Mouse (Mus musculus): ENCODE measurements around the gene Nrxn3.

The Nrxn3 gene

DNA sequence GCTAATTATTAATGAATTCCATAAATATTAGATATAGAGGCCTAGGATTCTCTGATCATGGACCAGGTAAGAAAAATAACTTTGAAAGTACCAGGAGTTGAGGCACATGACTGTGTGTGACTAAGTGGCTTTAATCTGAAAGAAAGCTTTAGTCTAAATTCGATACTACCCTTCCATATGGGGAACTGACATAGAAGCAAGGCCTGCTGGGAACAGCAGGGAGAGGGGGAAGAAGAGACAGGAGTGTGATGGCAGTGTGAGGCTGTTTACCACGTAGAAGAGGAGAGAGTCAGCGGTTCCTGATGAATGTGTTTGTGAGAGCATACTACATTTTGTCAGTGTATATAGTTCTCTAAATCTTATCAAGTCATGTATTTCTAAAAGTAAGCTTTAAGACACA lies 202.2 kb downstream of the Nrxn3 start:
- DNase-seq (ENCODE audit: low read depth, low spot score) = no peak

DNA sequence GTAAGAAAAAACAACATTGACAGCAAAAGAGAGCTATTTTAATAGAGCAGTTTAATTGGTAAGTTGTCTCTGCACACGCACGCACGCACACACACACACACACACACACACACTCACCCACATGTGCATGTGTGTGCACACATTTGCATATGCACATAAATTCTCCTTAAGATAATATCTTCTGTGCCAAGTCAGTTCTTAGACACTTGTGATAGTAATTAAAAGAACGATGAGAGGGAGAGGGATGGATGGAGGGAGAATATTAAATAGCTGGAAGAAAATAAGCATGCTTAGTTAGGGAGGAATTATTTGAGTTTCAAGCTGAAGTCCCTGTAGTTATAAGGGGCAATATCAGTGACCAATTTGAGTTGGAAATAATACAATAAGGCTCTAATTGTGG lies 203.6 kb downstream of the Nrxn3 start:
- no peak for DNase-seq (ENCODE audit: low read depth, low spot score)

DNA sequence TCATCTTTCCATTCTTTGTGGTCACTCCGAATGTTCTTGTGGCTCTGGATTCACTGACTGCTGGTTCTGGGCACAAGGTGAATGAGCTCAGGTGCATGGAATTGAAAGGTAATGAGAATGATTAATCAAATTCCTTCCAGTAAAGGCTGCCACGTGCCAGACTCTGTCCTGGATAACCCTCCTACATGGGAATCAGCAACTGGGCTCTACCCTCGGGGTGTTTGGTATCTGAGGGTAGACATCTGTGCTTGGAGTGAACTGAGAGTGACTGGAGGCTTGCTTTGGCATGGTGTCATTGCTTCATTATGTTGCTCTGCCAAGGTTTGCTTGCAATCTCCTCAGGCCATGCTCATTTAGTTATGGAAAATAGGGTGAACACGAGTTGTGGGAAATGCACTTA lies 209.0 kb downstream of the Nrxn3 start:
- no peak for DNase-seq (ENCODE audit: low read depth, low spot score)

DNA sequence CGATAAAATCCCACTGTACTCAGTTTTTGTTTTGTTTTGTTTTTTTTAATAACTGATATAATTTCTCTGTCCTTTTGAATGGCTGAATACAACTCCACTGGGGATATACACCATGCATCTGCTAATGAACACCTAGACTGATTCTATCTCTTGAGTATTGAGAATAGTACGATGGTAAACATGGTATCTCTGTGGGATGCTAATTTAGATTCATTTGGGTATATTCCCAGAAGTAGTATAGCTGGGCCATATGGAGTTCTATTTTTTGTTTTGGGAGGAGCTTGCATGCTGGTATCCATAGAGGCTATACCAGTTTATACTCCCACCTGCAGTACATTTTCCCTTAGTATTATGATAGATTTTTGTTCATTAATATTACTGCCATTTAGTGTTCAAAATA lies 217.0 kb downstream of the Nrxn3 start:
- DNase-seq (ENCODE audit: low read depth, low spot score) = no peak

DNA sequence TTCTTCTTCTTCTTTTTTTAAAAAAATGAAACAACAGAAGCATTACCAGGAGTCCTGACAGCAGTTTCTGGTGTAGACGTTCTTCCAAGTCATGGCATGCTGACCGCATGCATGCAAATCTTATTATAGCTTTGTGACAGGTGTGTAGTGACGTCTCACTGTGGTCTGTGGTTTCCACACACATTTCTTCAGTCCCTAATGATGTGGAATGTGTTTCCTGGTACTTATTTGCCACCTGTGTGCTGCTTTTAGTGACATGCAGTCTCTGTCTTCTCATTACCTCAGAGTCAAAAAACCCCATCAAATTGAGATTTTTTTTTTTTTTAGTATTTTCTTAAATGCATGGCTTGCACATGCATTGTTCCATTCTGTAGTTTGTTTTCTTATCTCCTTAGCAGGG lies 222.3 kb downstream of the Nrxn3 start:
- no peak for DNase-seq (ENCODE audit: low read depth, low spot score)

DNA sequence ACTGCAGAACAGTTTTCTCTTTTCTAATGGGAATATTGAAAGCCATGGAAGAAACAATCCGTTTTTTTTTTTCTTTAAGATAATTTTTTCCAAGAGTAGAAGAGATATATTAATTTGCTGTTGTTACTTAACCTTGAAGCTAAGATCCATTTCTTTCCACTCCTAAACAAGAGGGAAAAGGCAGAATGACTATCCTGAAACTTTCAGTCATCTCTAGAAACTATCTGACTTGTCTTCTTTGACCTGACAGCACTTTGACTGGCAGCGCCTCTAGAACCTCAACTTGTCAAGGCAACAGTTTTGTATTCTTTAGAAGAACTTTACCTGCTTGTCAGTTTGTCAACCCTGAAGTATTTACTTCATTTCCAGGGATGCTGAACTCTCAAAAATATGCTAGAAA lies 227.2 kb downstream of the Nrxn3 start:
- DNase-seq (ENCODE audit: low read depth, low spot score) = no peak

DNA sequence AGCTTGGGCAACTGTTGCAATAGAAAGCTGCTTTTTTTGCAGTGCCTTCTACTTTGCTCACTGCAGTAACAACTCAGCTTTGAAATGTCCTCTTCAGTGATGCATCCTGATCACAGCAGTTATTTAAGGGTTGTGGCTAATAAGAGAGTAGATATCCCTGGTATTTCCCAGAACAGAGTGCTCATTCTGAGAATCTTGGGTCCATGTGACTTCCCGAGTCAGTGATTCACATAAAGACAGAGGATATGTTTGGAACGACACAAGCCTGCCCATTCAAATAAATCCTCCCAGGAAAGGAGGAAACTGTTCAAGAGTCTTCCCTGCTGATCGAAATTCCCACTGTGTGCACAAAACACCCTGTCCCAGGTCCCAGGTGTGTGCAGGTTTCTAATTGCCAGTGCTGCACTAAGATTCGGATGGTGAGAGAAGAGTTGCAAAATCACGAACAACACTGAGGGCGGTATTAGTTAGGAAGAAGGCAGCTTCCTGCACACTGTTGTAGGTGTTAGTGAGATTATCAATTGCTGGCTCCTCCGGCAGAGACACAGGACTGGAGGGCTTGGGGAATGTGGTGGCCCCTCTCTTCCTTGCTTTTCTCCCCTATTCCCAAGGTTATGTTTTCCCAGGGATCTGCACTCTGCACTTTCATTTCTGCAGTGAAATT lies 230.4 kb downstream of the Nrxn3 start:
- no peak for DNase-seq (ENCODE audit: low read depth, low spot score)

DNA sequence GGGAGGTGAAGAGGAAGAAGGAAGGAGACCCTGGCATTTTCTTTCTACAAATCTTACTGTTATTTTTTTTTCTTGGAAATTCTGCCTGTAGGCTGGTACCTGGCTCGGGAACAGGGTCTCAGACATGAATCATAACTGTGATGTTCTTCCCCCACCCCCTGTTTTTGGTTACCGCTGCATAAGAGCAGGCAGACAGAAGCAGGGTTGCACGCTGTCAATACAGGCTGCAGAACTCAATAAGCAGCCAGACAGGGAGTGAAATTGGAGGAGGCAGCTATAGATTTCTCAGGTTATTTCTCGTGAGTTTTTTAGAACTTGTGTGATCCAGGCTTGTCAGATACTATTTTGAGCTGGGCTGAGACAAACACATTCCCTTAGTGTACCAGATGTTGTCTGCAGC lies 231.1 kb downstream of the Nrxn3 start:
- no peak for DNase-seq (ENCODE audit: low read depth, low spot score)

DNA sequence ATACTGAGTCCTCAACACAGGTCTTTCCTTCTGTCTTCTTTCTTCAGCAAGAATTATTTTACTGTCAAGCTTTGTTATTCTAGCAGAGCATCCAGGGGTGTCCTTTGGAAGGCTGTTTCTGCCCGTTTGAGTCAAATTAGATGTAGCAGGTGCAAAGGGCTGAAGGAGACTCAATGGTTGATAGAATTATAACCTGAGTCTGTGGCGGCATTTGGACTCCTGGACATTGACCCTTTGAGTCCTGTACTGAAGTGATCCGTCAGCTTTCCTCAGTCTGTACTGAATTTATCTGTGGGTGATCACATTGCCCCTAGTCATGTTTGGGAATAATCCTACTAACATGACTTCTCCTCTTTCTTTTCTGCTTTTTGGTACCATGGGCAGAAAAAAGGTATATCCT lies 234.8 kb downstream of the Nrxn3 start:
- no peak for DNase-seq (ENCODE audit: low read depth, low spot score)

DNA sequence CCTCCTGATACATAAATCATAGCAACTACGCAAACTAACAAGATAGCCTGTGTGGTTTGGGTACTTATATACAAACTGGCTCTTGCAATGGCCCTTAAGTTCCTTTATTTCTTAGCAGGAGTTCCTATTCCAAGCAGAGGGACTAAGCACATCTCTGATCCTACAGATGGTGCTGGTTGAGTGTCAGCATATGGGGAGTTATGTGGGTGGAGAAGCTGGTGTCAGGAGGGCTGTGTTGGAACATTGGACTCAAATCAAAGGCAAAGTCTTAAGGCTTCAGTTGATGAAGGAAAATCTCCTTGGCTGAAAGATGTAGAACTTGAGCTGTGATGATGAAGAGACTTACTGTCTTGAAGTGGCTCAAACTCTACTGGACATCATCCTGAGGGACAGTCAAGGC lies 238.1 kb downstream of the Nrxn3 start:
- DNase-seq (ENCODE audit: low read depth, low spot score) = no peak

DNA sequence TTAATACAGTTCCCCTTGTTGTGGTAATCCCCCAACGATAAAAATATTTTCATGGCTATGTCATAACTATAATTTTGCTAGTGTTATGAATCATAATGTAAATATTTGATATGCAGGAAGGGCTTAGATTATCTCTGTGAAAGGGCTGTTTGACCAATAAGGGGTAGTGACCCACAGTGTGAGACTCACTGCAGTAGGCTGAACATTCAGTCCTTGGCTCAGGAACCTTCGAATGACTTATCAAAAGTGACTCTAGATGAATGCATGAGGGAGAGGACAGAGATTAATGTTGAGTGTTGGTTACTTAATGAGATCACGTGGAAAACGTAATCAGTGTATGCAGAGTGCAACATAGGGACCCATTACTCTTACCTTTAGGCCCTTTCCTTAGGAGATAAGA lies 243.7 kb downstream of the Nrxn3 start:
- DNase-seq (ENCODE audit: low read depth, low spot score) = no peak

DNA sequence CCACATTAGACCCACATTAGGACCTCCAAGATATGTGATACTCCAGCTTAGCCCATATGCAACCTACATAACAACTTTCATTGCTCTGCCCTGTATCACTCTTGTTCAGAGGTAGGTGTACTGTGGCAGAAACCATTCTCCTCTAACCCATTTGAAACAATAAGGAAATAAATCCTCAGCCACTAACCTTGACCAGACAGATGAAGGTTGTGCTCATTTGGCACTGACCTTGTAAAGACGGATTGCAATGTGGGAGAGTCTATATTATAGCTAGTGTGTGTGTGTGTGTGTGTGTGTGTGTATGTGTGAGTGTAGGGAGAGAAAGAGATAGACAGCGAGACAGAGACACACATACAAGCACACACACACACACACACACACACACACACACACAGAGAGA lies 253.9 kb downstream of the Nrxn3 start:
- no peak for DNase-seq (ENCODE audit: low read depth, low spot score)

DNA sequence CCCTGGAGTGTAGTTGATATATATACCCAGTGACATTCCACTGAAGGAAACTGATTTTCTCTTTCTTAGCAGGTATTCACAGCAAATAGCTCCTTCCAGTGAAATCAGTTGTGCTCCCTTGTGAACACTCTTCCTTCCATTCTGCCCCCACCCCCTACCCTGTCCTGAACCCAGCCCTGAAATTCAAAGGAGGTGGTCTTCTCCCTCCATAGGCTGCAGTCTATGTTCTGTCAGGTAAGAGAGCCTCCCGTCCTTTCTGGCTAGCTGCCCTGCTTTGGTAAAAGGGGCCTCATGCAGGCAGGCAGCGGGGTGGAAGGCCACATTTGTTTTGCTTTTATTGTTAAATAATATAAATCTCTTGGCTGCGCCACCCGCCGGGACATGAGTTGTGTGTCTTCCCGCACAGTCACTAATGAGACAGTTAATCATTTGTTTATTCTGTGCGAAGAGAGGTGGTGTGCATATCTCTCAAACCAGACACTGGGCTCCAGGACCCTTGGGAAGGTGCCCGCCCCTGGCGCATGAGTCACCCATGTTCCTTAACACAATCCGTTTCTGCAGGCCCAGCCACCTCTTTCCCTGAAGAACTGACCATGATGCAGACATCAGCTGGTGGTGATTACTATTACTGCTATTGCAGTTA lies 261.1 kb downstream of the Nrxn3 start:
- DNase-seq (ENCODE audit: low read depth, low spot score) = no peak

DNA sequence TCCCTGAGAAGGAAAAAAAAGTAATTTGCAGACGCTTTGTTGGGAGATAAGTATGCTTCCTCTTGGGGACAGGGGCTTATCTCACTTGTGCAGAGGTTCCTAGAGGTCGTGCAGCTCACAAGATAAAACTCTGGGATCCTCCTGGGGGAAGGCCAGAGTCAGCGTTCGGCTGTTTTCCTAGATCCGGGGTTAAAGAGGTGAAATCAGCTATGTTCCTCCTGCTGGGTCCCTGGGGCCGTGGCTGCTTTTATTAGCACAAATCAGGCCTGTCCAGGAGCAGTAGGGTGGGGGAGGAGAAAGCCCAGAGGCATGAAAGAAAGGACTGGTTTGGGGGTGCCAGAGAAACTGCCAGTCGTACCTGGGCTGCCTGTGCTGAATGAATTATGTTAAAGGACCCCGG lies 261.7 kb downstream of the Nrxn3 start:
- DNase-seq (ENCODE audit: low read depth, low spot score) = no peak

DNA sequence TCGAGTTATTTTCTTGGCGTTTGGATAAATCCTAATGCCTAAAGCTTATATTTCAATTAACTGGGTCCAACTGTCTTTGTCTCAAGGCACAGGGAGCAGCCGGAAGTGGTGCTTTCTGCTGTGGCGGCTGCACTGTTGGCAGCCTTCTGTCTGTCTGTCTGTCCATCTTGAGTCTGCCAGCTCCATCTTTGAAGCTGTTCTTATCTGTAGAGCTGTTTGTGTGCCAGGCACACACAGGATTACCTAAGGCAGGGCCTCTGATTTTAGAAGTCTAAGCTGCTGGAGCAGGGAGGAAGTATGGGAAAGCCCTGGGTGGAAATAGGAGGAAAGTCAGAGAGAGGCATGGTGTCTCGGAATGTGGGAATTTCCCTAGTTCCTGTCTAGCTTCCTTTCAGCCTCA lies 262.1 kb downstream of the Nrxn3 start:
- DNase-seq (ENCODE audit: low read depth, low spot score) = no peak

DNA sequence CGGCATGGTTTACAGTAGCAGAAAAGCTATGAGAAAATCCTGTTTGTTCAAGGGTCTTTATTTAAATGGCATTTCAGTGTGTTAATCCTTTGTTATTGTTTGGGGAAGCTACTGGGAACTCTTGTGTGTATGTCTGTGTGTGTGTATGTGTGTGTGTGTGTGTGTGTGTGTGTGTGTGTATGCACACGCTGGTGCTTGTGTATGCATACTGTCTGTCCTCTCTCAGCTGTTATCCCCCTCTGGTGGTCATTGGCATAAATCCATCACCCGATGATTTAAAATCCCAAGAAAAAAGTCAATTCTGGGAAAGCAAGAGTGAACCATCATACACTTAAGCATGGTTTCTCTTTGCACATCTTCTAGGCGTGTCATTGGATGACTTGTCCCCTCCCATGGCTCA lies 264.4 kb downstream of the Nrxn3 start:
- DNase-seq (ENCODE audit: low read depth, low spot score) = no peak

DNA sequence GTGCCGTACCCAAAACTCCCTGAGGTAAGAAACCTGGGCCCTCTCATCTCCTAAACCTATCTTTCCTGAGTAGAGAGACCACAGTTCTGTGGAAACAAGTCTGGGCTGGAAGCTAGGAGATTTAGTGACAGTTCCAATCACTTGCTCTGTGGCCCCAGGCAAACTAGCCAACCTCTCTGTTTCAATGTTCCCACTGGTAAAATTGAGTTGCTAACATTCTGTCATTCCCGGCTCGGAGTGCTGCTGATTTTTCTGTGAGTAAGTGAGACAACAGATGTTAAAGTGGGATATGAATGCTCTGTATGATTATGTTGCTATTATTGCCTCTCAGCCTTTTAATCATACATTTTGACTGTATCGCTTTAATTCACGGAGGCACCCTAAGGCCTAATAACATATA lies 268.1 kb downstream of the Nrxn3 start:
- no peak for DNase-seq (ENCODE audit: low read depth, low spot score)

DNA sequence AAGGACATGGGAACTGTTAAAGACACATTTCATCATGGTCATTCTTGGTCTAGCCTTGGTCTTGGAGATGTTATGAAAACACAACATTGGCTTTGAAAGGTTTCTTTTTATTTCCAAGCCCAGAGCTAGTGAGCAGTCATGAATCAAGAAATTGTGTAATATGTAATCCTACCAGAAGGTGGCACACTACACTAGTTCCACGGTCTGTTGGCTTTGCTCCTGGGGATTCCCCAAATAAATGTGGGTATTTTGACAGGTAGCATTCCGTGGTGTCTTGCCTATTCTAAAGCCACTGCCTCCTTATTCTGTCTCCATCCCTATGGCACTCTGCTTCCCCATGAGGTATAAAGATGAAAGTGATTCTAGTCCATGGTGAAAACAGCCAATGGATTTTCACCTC lies 269.5 kb downstream of the Nrxn3 start:
- no peak for DNase-seq (ENCODE audit: low read depth, low spot score)

DNA sequence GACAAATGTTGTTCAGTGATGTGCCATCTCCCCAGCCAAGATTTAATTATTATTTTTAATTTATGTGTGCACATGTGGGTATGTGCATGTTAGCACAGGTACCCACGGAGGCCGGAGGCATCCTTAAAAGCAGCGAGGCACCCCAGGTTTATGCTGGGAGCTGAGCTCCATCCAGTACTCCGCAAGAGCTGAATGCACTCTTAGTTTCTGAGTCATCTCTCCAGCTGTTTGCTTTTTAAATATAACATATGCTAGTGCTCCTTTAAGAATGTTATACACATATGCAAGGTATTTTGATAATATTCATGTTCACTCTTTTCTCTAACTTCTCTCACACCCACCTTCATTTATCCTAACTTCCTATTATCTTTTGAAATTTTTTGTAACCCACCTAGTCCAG lies 271.1 kb downstream of the Nrxn3 start:
- no peak for DNase-seq (ENCODE audit: low read depth, low spot score)

DNA sequence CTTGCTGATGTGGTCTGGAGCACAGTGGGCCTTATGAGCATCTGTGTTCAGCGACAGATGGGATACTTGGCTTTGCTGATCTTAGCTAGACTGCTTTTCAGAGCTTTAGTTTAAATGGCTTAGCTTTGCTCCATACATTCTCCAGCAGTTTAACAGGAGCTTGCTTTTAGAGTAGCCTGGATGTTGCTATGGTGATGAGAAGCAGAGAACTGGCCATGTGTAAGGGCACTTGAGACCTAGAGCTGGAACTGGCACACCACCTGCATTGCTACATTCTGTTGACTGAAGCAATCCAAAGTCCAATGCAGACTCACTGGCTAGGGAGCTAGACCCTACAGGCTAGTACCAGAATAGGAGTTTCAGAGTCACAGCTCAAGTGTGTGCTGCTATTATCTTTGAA lies 293.8 kb downstream of the Nrxn3 start:
- no peak for DNase-seq (ENCODE audit: low read depth, low spot score)

DNA sequence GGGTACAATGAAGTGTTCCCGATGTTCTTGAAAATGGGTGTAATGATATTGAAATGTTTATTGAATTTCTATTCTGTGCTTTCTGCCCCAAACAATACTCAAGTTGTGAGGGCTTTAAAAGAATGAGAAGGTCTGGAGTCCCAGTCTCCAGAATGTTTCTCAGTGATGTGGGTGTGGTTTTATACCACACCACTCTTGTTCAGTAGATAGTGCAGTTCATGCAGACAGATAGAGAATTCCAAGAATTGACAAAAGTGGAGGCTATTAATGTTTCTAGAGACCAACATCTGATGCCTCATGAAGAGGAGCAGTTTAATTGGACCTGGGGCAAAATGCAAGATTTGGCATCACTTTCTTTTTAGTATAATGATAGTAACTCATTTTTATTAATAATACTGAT lies 302.5 kb downstream of the Nrxn3 start:
- no peak for DNase-seq (ENCODE audit: low read depth, low spot score)

DNA sequence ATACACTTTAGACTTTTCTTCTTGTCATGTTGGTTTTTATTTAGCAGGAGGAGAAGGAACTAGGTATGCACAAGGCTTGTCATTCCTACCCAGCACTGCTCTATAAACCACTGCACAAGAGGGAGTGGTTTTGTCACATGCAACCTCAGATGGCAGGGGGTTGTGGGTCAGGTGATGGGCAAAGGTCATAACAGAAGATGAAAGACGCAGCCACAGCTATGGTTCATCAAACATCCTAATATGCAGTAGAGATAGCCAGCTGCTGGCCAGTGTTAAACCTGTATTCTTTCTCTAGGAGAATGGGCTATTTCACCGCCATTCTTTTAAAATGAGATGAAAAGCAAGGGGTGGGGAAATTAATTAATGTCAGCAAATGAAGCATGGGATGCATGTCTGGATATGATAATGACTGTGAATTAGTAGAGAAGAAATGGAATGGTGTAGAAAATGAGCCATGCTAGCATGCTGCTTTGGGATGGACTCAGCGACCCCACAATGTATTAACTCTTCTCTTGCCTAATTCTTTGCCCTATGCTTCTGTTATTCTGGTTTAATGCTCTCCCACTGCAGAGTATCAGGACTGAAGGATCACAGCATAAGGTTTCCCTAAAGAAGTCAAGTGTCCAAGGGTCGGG lies 313.4 kb downstream of the Nrxn3 start:
- no peak for DNase-seq (ENCODE audit: low read depth, low spot score)

DNA sequence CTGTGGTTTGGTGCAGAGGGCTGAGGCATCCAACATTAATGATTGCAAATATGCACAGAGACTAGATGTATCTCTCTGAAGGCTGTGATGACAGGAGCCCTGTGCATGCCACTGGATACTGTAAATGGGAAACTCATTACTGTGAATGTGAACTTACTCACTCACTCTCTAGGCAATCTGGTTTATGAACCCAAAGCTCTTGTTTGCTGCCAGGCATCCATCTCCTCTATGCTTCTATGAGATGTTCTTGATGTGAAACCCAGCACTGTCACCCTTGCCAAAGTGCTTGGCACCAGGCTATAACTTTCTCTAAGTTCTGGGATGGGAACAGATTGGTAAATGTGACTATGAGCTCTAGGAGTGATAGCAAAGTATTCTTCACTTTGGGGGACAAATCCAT lies 317.5 kb downstream of the Nrxn3 start:
- DNase-seq (ENCODE audit: low read depth, low spot score) = no peak

Measured in WW6 (cell line).